Comparison of ENCODE assay signal across 9 mouse cellular contexts in genomic region chr15:102406912-102407580, GRCm38 (mm10). TPM values are rescaled to one million over a fixed set of nuclear protein-coding genes. Genes with fewer than 3 reads are reported as not detected.
A peak's percentile ranks its signal among the peaks of the same experiment; 100 is the strongest.
DNase-seq lines count a peak whose midpoint lies in the region; ATAC-seq and TF ChIP-seq lines count a peak whose summit lies in the region.
"Had no signal": no experiment of that assay in that cellular context is flagged by ENCODE, and none has a peak within 500 bp of the region (broad histone marks: within the 10 kb centered on the region; RNA-seq: fewer than 3 reads in every experiment).

No protein-coding gene starts in this region.

- in situ Hi-C loops in ES-E14 (cut with MboI; ENCODE audit: low sequenced_read_pairs in 2 of 2, unreplicated experiment in 2 of 2): no loop called here

- H3K36me3 ChIP-seq in heart, embryonic 11.5 days (ENCODE audit: control insufficient read depth, insufficient read depth, low read length): peaks cover 32% of the 10 kb centered on the region
- H3K36me3 ChIP-seq in ES-E14 (ENCODE audit: control insufficient read depth, insufficient read depth, low read length, poor library complexity, severe bottlenecking) (peaks cover 22% of the 10 kb centered on the region), macrophage (ENCODE audit: inconsistent target) (peaks cover 18% of the 10 kb centered on the region; the same call in 1 of the 2 replicates)
- peaks cover 26% of the 10 kb centered on the region for H3K36me3 ChIP-seq in forebrain, postnatal 0 days (ENCODE audit: insufficient read depth)

- peaks cover 11% of the 10 kb centered on the region; the same call in 1 of the 2 replicates for H3K4me1 ChIP-seq in heart, embryonic 11.5 days (ENCODE audit: control insufficient read depth, insufficient read depth, low read length)
- peaks cover 7 to 14% of the 10 kb centered on the region in 2 experiments; a peak in 3 of 4 replicates for H3K4me1 ChIP-seq in ES-E14 (ENCODE audit: control insufficient read depth in 2 of 2, insufficient read depth in 2 of 2, low read length in 2 of 2, poor library complexity in 1 of 2)
- H3K4me1 ChIP-seq in forebrain, postnatal 0 days (ENCODE audit: insufficient read depth): peaks cover 22% of the 10 kb centered on the region

- H3K9ac ChIP-seq in heart, embryonic 11.5 days (ENCODE audit: low read depth, low read length): peak overlapping the region; percentile 93
- peak overlapping the region; percentile 86 for H3K9ac ChIP-seq in ES-E14 (ENCODE audit: insufficient read depth, low read depth, low read length, poor library complexity, severe bottlenecking)
- H3K9ac ChIP-seq in forebrain, postnatal 0 days: peak overlapping the region; percentile 84

- peak overlapping the region; percentile 58 for H3K4me2 ChIP-seq in heart, embryonic 11.5 days
- peak overlapping the region; percentile 59 for H3K4me2 ChIP-seq in forebrain, postnatal 0 days (ENCODE audit: low read depth)

- no peaks in the 10 kb centered on the region for H3K27me3 ChIP-seq in heart, embryonic 11.5 days (ENCODE audit: control insufficient read depth, insufficient read depth, low read length)
- no peaks in the 10 kb centered on the region for H3K27me3 ChIP-seq in forebrain, postnatal 0 days (ENCODE audit: insufficient read depth, low read length)

- WGBS in heart, embryonic 11.5 days (ENCODE audit: insufficient replicate concordance): 22% methylated on average over 3 of the region's 3 CpGs
- WGBS in forebrain, postnatal 0 days: 21% methylated on average over 3 of the region's 3 CpGs
- 0% methylated on average over 3 of the region's 3 CpGs for WGBS in macrophage (ENCODE audit: missing documents)

- H3K79me2 ChIP-seq in macrophage (ENCODE audit: inconsistent target): peaks cover 53% of the 10 kb centered on the region

- no peak for DNase-seq in heart, adult 9 months (ENCODE audit: low spot score in 2 of 2)
- no peak for DNase-seq in ES-E14 (ENCODE audit: low read depth, low spot score)
- no peak for DNase-seq in forebrain, postnatal 0 days
- no peak for DNase-seq in frontal cortex, postnatal 25 days (ENCODE audit: low spot score in 2 of 2)
- no peak for DNase-seq in layer of hippocampus, adult 9-10 months (ENCODE audit: low spot score)
- no peak for DNase-seq in gastrocnemius, adult 8-10 months (ENCODE audit: low spot score in 2 of 2)

- no peak for TF ChIP-seq CTCF in forebrain, postnatal 0 days (IDR thresholded peaks at IDR 0.05; ENCODE audit: low read depth)

- peak overlapping the region; percentile 77 for H3K4me3 ChIP-seq in heart, embryonic 11.5 days (ENCODE audit: low read depth, low read length)
- H3K4me3 ChIP-seq in ES-E14 (ENCODE audit: insufficient read depth in 1 of 2, low read depth in 1 of 2, low read length in 2 of 2, poor library complexity in 1 of 2, severe bottlenecking in 1 of 2) (peak overlapping the region; percentile 81 to 95), macrophage (ENCODE audit: inconsistent target) (peak overlapping the region; percentile 32)
- H3K4me3 ChIP-seq in forebrain, postnatal 0 days (ENCODE audit: low read depth, low read length): peak overlapping the region; percentile 93

- no peaks in the 10 kb centered on the region for H3K9me3 ChIP-seq in heart, embryonic 11.5 days (replicated peaks; ENCODE audit: control insufficient read depth, low read length)
- no peaks in the 10 kb centered on the region for H3K9me3 ChIP-seq in ES-E14 (ENCODE audit: control insufficient read depth, insufficient read depth, low read depth, low read length)
- no peaks in the 10 kb centered on the region for H3K9me3 ChIP-seq in forebrain, postnatal 0 days (ENCODE audit: low read length)

- no peak for ATAC-seq in heart, embryonic 11.5 days (replicated peaks; ENCODE audit: insufficient number of reproducible peaks, low FRiP score, low TSS enrichment)
- ATAC-seq in forebrain, postnatal 0 days: no peak

- H3K27ac ChIP-seq in heart, embryonic 11.5 days (ENCODE audit: low read depth, low read length): peak overlapping the region; percentile 99
- peak overlapping the region; percentile 100 for H3K27ac ChIP-seq in ES-E14 (ENCODE audit: insufficient read depth, low read depth, low read length, poor library complexity, severe bottlenecking)
- peak overlapping the region; percentile 92 for H3K27ac ChIP-seq in forebrain, postnatal 0 days (ENCODE audit: low read depth, low read length)
- H3K27ac ChIP-seq in macrophage: no peak overlapping the region

TF ChIP-seq in ES-E14, 5 proteins besides CTCF, POLR2A, EP300 and RAD21:
- peak; percentile 66 for TF ChIP-seq ZNF384 (IDR thresholded peaks at IDR 0.05; ENCODE audit: low read depth, low read length)
- no peak for TF ChIP-seq ZC3H11A (IDR thresholded peaks at IDR 0.05; ENCODE audit: borderline replicate concordance, low read depth, low read length)

RNA-seq across cellular contexts. Expression of gene Sp1, which starts 1.1 kb away (rescaled TPM):
- polyA plus RNA-seq in heart, embryonic 11.5 days (2014; fragmentation: Nextera tagmentation; extraction: Ambion mirVana): 7.5 and 8.1 TPM in 2 replicates
- total RNA-seq in ES-E14 (2012; rRNA removed): 93.4 and 130 TPM in 2 replicates
- 16.4 and 22.5 TPM in 2 replicates for total RNA-seq in forebrain, postnatal 0 days (2014; rRNA removed)
- 2.0 and 2.6 TPM in 2 replicates for polyA plus RNA-seq in forebrain, postnatal 0 days (2015; fragmentation: Nextera tagmentation; extraction: Ambion mirVana)
- 10 to 100 TPM; 25.2 to 50.1 (median 38.2) TPM for total RNA-seq in macrophage (2018; cell fraction: chromatin; rRNA removed)
- 10 to 100 TPM; 28.8 to 47.4 (median 37.9) TPM for total RNA-seq in macrophage (2018; cell fraction: cytosol; rRNA removed)
- total RNA-seq in macrophage (2018; cell fraction: nucleus; rRNA removed): 10 to 100 TPM; 29.8 to 76.0 (median 40.8) TPM
- polyA plus RNA-seq in macrophage (2018): 19.8 to 22.7 TPM (median 22.6 TPM) in 3 replicates
- 10 to 100 TPM; 17.9 to 22.2 (median 20.5) TPM for total RNA-seq in gastrocnemius, adult 8-10 months (2022)

RNA-seq across cellular contexts. Expression of gene Amhr2, which starts 38.1 kb away (rescaled TPM):
- 0.93 and 1.2 TPM in 2 replicates for polyA plus RNA-seq in heart, embryonic 11.5 days (2014; fragmentation: Nextera tagmentation; extraction: Ambion mirVana)
- total RNA-seq in ES-E14 (2012; rRNA removed): 5.6 and 16.5 TPM in 2 replicates
- 0.38 and 1.1 TPM in 2 replicates for total RNA-seq in forebrain, postnatal 0 days (2014; rRNA removed)
- polyA plus RNA-seq in forebrain, postnatal 0 days (2015; fragmentation: Nextera tagmentation; extraction: Ambion mirVana): 0.34 and 0.65 TPM in 2 replicates
- total RNA-seq in macrophage (2018; cell fraction: chromatin; rRNA removed): 1 to 10 TPM in 1 of 26 experiments, under 1 TPM in 5, not detected in 20; 0.35 to 3.0 (median 0.71) TPM
- total RNA-seq in macrophage (2018; cell fraction: cytosol; rRNA removed): under 1 TPM in 1 of 26 experiments, not detected in 25; 0.10 TPM
- 1 to 10 TPM in 1 of 26 experiments, under 1 TPM in 7, not detected in 18; 0.26 to 1.1 (median 0.40) TPM for total RNA-seq in macrophage (2018; cell fraction: nucleus; rRNA removed)
- polyA plus RNA-seq in macrophage (2018): 0.07 TPM in 1 of 3 replicates, not detected in the others
- 10 to 100 TPM in 3 of 4 experiments, 1 to 10 TPM in 1; 9.9 to 14.2 (median 11.7) TPM for total RNA-seq in gastrocnemius, adult 8-10 months (2022)

RNA-seq across cellular contexts. Expression of gene Sp7, which starts 40.1 kb away (rescaled TPM):
- 0.20 and 0.52 TPM in 2 replicates for polyA plus RNA-seq in heart, embryonic 11.5 days (2014; fragmentation: Nextera tagmentation; extraction: Ambion mirVana)
- total RNA-seq in ES-E14 (2012; rRNA removed): 0.09 TPM in 1 of 2 replicates, not detected in the other
- total RNA-seq in forebrain, postnatal 0 days (2014; rRNA removed): 0.92 and 2.1 TPM in 2 replicates
- polyA plus RNA-seq in forebrain, postnatal 0 days (2015; fragmentation: Nextera tagmentation; extraction: Ambion mirVana): 0.30 and 0.35 TPM in 2 replicates
- total RNA-seq in macrophage (2018; cell fraction: chromatin; rRNA removed): not detected
- total RNA-seq in macrophage (2018; cell fraction: cytosol; rRNA removed): not detected
- total RNA-seq in macrophage (2018; cell fraction: nucleus; rRNA removed): not detected
- not detected in 3 replicates for polyA plus RNA-seq in macrophage (2018)
- not detected for total RNA-seq in gastrocnemius, adult 8-10 months (2022)
- total RNA-seq: gastrocnemius, postnatal 36 days had no signal

RNA-seq across cellular contexts. Expression of gene Prr13, which starts 51.8 kb away (rescaled TPM):
- polyA plus RNA-seq in heart, embryonic 11.5 days (2014; fragmentation: Nextera tagmentation; extraction: Ambion mirVana): 124 and 139 TPM in 2 replicates
- 13.2 and 26.3 TPM in 2 replicates for total RNA-seq in ES-E14 (2012; rRNA removed)
- total RNA-seq in forebrain, postnatal 0 days (2014; rRNA removed): 21.5 and 22.3 TPM in 2 replicates
- 69.9 and 90.9 TPM in 2 replicates for polyA plus RNA-seq in forebrain, postnatal 0 days (2015; fragmentation: Nextera tagmentation; extraction: Ambion mirVana)
- total RNA-seq in macrophage (2018; cell fraction: chromatin; rRNA removed): 10 to 100 TPM; 28.8 to 99.2 (median 50.4) TPM
- 100 to 1,000 TPM; 206 to 293 (median 246) TPM for total RNA-seq in macrophage (2018; cell fraction: cytosol; rRNA removed)
- total RNA-seq in macrophage (2018; cell fraction: nucleus; rRNA removed): 100 to 1,000 TPM in 18 of 26 experiments, 10 to 100 TPM in 8; 71.4 to 195 (median 119) TPM
- polyA plus RNA-seq in macrophage (2018): 149 to 380 TPM (median 236 TPM) in 3 replicates
- 10 to 100 TPM; 16.4 to 22.3 (median 20.2) TPM for total RNA-seq in gastrocnemius, adult 8-10 months (2022)

RNA-seq across cellular contexts. Expression of gene Aaas, which starts 56.5 kb away (rescaled TPM):
- 62.9 and 64.9 TPM in 2 replicates for polyA plus RNA-seq in heart, embryonic 11.5 days (2014; fragmentation: Nextera tagmentation; extraction: Ambion mirVana)
- 69.2 and 86.0 TPM in 2 replicates for total RNA-seq in ES-E14 (2012; rRNA removed)
- 25.5 and 27.9 TPM in 2 replicates for total RNA-seq in forebrain, postnatal 0 days (2014; rRNA removed)
- polyA plus RNA-seq in forebrain, postnatal 0 days (2015; fragmentation: Nextera tagmentation; extraction: Ambion mirVana): 31.6 and 33.4 TPM in 2 replicates
- 10 to 100 TPM in 21 of 26 experiments, 1 to 10 TPM in 5; 4.7 to 41.4 (median 27.0) TPM for total RNA-seq in macrophage (2018; cell fraction: chromatin; rRNA removed)
- total RNA-seq in macrophage (2018; cell fraction: cytosol; rRNA removed): 10 to 100 TPM in 25 of 26 experiments, 1 to 10 TPM in 1; 9.7 to 17.1 (median 12.3) TPM
- total RNA-seq in macrophage (2018; cell fraction: nucleus; rRNA removed): 10 to 100 TPM in 17 of 26 experiments, 1 to 10 TPM in 9; 4.8 to 29.8 (median 16.8) TPM
- 10.7 to 28.2 TPM (median 18.0 TPM) in 3 replicates for polyA plus RNA-seq in macrophage (2018)
- 1 to 10 TPM; 5.3 to 7.5 (median 6.8) TPM for total RNA-seq in gastrocnemius, adult 8-10 months (2022)

Comparison
In these comparisons a context has a peak if more than half of its experiments do, and no peak if none do; other contexts are left out.
1. H3K4me3 ChIP-seq: peak in every context shown above with its lines; median percentile 93 in forebrain, postnatal 0 days; 88 in ES-E14; 77 in heart, embryonic 11.5 days; 32 in macrophage.